Mouse (Mus musculus) layer of hippocampus, postnatal 25 days (tissue): ENCODE results near the gene Senp1. TPM values are rescaled to one million over a fixed set of nuclear protein-coding genes. Genes with fewer than 3 reads are reported as not detected.

Experiments
- DNase-seq, 2 experiments: peaks; one replicate each; pipeline ENCODE4 v3.0.0; 2022; ENCODE audit warnings: mixed read lengths in 2 of 2, low spot score in 1 of 2; ENCODE audit errors: extremely low spot score in 1 of 2
- total RNA-seq, 2 experiments: library from RNA; stranded (reverse); gene quantifications; 2 replicates each; pipeline ENCODE4 v1.2.3; 2021

Gene Senp1
- total RNA-seq, 2 experiments from 2014 or later: 10.8 to 12.6 TPM

GRCm38 (mm10) chr15:98108297-98109152 lies 15.0 kb upstream of the Senp1 start:
- peak; percentile 69 to 76 for DNase-seq

DNA sequence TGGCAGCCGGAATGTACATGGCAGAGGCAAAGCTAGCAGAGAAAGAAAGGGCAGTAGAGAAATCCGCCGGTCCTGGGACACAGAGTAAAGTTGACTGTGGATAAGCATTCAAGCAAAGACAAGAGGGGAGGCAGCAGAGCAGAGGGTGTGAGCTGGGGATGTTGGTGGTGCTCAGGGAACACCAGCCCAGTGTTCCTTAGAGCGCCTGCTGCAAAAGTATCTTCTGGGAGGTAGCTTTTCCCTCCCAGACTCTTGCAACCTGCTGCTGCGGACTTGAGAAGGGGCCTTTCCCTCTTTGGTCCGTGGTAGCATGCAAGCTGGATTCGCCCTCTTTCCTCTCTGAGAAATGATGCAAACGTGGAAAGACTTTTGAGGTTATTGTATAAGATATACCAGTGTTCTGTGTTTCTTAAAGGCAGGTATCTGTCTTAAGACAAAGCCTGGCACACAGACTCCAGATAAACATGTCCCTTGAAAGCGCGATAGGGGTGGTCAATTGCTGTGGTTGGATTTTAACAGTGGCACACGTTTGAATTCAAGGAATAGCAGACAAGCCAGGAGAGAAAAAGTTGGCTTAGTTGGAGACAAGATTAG lies 14.3 kb upstream of the Senp1 start:
- DNase-seq: no peak

- no peak for DNase-seq
These were observed 13.7 kb upstream of the Senp1 start for GRCm38 (mm10) chr15:98107230-98107629.

DNA sequence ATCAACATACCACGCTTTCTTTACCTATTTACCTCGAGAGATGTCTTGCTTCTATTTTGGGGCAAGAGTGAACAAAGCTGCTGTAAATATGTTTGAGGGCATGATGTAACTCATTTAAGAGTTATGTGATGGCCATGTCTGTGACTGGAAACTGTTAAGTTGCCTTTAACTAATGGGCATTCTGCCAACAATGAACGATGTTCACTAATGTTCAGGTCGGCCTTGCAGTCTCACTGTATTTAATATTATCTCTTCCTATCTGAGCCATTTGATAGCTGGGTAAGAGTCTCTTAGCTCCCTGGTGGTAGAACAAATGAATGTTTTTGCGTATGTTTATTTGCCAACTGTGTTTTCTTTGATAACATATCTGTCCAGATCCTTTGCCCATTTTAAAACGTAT lies 13.0 kb upstream of the Senp1 start:
- no peak for DNase-seq

- DNase-seq: no peak
These were observed 8.9 kb upstream of the Senp1 start for GRCm38 (mm10) chr15:98102401-98102800.

DNA sequence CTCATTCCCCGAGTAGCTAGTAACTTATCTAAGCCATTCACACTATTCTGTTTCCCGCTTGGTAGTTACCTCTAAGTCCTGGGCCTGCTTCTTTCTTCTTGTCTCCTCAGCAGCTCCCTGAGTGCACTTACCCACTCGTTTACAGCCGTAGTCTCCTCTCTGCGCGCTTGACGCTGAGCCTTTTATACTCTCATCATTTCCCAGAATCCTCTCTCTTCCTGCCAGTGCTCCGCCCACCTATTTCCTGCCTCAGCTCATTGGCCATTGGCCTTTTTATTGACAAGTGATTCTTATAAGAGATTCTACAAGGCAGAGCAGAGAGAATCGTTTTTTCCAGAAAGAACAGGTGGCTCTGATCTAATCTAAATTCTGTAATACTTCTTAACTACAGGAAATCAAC lies 5.0 kb upstream of the Senp1 start:
- no peak for DNase-seq

DNA sequence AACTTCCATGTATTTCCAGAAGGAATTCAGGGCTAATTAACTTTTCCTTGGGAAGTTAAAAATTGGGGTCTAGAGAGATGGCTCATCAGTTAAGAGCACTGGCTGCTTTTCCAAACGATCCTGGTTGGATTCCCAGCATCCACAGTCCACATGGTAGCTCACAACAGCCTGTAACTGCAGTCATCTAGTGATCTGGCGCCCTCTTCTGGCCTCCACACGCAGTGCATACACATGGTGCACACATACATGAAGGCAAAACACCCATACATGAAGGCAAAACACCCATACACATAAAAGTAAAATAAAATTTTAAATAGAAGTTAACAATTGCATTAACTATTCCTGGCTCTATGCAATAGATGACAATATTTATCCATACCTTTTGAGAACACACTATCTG lies 3.4 kb upstream of the Senp1 start:
- DNase-seq: no peak

GRCm38 (mm10) chr15:98094905-98095304 lies 1.4 kb upstream of the Senp1 start:
- DNase-seq: no peak

- DNase-seq: no peak
These were observed 998 bp downstream of the Senp1 start, which contains the start of gene Pfkm for GRCm38 (mm10) chr15:98092372-98093120. Gene Pfkm, plus strand, starts transcription at chr15:98092589.

- DNase-seq: no peak
These were observed 1.7 kb downstream of the Senp1 start for GRCm38 (mm10) chr15:98091841-98092240.

GRCm38 (mm10) chr15:98089421-98090183 lies 3.9 kb downstream of the Senp1 start:
- peak in 1 of 2 experiments; percentile 50 for DNase-seq

DNA sequence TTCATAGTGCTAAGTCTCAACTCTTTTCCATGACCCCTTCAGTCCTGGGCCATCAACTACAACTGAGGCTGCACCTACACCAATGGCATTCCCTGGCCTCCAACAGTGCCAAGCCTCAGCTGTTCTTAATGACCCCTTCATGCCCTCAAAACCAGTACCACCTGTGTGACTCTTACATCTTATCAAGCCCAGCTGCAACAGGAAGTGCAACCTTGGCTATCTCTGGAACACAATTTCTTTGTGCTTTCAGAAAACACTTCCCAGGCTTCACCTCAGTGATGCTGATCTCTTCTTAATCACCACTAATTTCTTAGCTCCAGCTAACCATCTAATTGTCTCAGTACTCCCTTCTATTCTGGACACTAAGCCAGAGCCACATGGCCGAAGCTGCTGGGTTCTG lies 4.7 kb downstream of the Senp1 start:
- no peak for DNase-seq

DNA sequence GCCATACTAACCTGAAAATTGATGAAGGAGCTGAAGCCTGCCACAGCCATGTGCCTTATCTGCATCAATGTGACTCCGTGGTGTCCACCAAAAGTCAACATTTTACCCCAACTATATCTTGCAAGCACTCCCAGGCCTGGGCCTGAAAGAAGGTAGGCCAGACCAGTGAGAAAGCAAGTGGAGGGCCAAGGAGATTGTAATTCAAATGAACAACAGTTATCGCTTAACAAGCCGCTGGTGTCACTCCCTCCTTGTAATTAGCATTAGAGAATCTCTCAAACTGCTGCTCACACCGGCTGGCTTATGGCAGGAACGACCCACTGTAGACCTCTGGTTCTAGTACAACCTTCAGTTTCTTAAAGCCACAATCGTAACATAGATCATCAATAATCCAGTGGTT lies 16.6 kb downstream of the Senp1 start:
- no peak for DNase-seq

GRCm38 (mm10) chr15:98075034-98075433 lies 18.5 kb downstream of the Senp1 start:
- DNase-seq: no peak

GRCm38 (mm10) chr15:98074521-98074920 lies 19.0 kb downstream of the Senp1 start:
- DNase-seq: no peak

- DNase-seq: no peak
These were observed 23.2 kb downstream of the Senp1 start for GRCm38 (mm10) chr15:98070376-98070775.

DNA sequence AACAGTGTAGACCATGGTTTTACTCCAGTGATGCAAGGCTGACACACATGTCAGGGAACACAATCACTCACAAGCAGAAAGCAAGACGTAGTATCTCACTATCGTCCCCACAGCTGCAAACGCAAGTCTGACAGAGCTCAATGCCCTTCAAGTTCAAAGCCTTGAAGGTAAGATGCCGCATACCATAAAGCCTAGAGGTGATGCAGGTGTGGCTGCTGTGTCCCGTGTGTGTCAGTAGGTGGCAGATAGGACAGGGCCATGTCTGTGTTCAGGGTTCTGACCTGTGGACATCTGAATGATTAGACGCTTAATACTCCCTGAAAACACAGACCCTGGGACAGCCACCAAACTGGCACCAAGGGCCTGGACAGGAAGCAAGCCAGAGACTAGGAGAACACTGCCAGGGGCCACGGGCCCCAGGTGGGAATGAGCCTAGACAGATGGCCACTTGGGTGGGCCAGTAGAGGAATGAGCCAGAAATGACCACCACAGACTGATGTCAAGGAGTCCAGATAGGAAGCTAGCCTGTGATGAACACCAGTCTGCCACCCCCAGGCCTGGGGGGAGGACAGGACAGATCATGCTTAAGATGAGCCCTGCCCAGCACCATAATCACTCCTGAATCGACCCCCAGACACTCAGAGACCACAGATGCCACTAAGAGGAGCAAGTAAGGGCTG lies 23.8 kb downstream of the Senp1 start:
- no peak for DNase-seq

- no peak for DNase-seq
These were observed 25.0 kb downstream of the Senp1 start for GRCm38 (mm10) chr15:98068506-98068905.

GRCm38 (mm10) chr15:98067492-98067891 lies 26.1 kb downstream of the Senp1 start:
- DNase-seq: no peak

DNA sequence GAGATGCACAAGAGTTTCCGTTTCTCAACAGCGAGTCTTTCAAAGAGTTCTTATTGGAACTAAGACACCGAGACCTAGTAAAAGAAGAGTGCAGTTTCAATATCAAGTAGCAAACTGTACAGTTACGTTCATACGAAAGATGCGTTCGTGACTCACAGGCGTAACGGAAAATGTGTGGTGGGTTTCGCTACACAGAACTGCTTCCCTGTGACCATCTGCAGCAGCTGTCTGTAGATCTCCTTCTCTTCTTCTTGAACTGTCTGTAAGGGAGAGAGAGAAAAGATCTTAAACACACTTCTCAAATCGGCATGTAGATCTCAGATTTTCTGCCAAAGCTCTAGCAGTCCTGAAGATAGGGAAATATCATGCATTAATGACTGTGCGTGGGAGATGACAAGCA lies 26.9 kb downstream of the Senp1 start:
- no peak for DNase-seq
